Mouse (Mus musculus) liver, postnatal 0 days (tissue): Measurements from ENCODE around the gene Lnpk.

Source experiments
- CTCF ChIP-seq: sonication (generic); IDR thresholded peaks from 2 replicates; pipeline ENCODE4 v1.5.1; 2016; ENCODE audit warnings: antibody characterized with exemption, low read depth
- EP300 ChIP-seq: IDR thresholded peaks from 2 replicates; pipeline ENCODE4 v1.6.1; 2016; ENCODE audit warnings: antibody characterized with exemption, low read depth, mild to moderate bottlenecking

GRCm38 (mm10) chr2:74611406-74611805 lies 32.2 kb upstream of the Lnpk start:
- no peak for TF ChIP-seq CTCF
- no peak for TF ChIP-seq EP300
